8 mouse cellular contexts compared by ENCODE assay signal in the genomic region with DNA sequence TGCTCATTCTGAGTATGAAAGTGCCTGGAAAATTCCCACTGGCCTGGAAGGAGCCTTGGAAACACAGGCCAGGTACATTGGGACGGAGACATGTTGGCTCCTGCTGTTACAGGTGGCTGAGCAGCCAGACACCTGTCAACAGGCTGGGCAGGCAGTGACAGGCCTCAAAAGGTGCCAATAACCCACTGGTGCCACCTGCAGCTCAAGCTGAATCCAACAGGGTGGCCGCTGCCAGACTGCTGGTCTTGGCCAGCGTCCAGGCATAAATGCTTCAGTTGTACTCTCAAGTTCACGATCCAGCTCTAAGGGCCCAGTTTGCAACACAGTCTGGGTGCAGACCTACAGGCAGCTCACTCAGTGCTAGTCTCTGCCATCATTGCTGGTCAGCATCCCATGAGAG. TPM values are rescaled to one million over a fixed set of nuclear protein-coding genes. Genes with fewer than 3 reads are reported as not detected.
A peak's percentile ranks its signal among the peaks of the same experiment; 100 is the strongest.
DNase-seq lines count a peak whose midpoint lies in the region; ATAC-seq lines count a peak whose summit lies in the region.

No protein-coding gene starts in this region.

- peak; percentile 50 to 79 for DNase-seq in left cerebral cortex, postnatal 10 days (ENCODE audit: extremely low spot score in 1 of 2, low spot score in 2 of 2)
- no peak for DNase-seq in left cerebral cortex, adult 11 months (ENCODE audit: low spot score)
- peak; percentile 69 for DNase-seq in adrenal gland, adult 8-10 months
- DNase-seq in forebrain, embryonic 14.5 days (ENCODE audit: low spot score): peak; percentile 77
- DNase-seq in heart, postnatal 14 days: peak; percentile 76 to 85
- DNase-seq in layer of hippocampus, postnatal 10 days (ENCODE audit: low spot score in 2 of 2): peak; percentile 74 to 78
- peak; percentile 28 for DNase-seq in naive thymus-derived CD4-positive, alpha-beta T cell, adult 2 months (ENCODE audit: low read depth)

- no peaks in the 10 kb centered on the region for H3K36me3 ChIP-seq in forebrain, embryonic 14.5 days (ENCODE audit: control insufficient read depth, insufficient read depth, low read length)

- H3K9me3 ChIP-seq in forebrain, embryonic 14.5 days (replicated peaks; ENCODE audit: control insufficient read depth, low read length): no peaks in the 10 kb centered on the region; the same call in 1 of the 2 replicates

- no peaks in the 10 kb centered on the region for H3K27me3 ChIP-seq in forebrain, embryonic 14.5 days (replicated peaks; ENCODE audit: control insufficient read depth, insufficient read depth, low read length)

- H3K4me3 ChIP-seq in forebrain, embryonic 14.5 days (ENCODE audit: low read depth, low read length): no peak overlapping the region

- peaks cover 11% of the 10 kb centered on the region; the same call in 1 of the 2 replicates for H3K4me1 ChIP-seq in forebrain, embryonic 14.5 days (ENCODE audit: control insufficient read depth, insufficient read depth, low read length)

- H3K9ac ChIP-seq in forebrain, embryonic 14.5 days (ENCODE audit: low read length): no peak overlapping the region

- H3K4me2 ChIP-seq in forebrain, embryonic 14.5 days (ENCODE audit: low read length): no peak overlapping the region

- intact Hi-C loops in left cerebral cortex, postnatal 10 days (cut with DNase I): no loop called here
- intact Hi-C loops in heart, postnatal 14 days (cut with DNase I): no loop called here

- ATAC-seq in forebrain, embryonic 14.5 days: peak; percentile 83
- ATAC-seq in monocyte, adult 5-6 weeks (replicated peaks; ENCODE audit: insufficient number of reproducible peaks, low FRiP score, low TSS enrichment, poor library complexity, severe bottlenecking): no peak

- no peak overlapping the region for H3K27ac ChIP-seq in forebrain, embryonic 14.5 days (ENCODE audit: low read depth, low read length)

- WGBS in forebrain, embryonic 14.5 days: 38% methylated on average over 4 of the region's 4 CpGs

RNA-seq across cellular contexts. Expression of gene Ggact, which starts 10.7 kb away (rescaled TPM):
- 10 to 100 TPM; 16.6 to 17.2 TPM for total RNA-seq in left cerebral cortex, postnatal 10 days (2021)
- total RNA-seq in adrenal gland, adult 8-10 months (2022): 10 to 100 TPM; 54.0 to 62.7 (median 56.5) TPM
- polyA plus RNA-seq in forebrain, embryonic 14.5 days (2014; fragmentation: Nextera tagmentation; extraction: Ambion mirVana): 6.9 and 7.7 TPM in 2 replicates
- total RNA-seq in heart, postnatal 14 days (2021): 10 to 100 TPM; 22.5 to 25.0 TPM
- 10 to 100 TPM; 15.3 to 17.5 TPM for total RNA-seq in layer of hippocampus, postnatal 10 days (2021)
- 0.75 to 6.5 TPM (median 5.6 TPM) in 3 replicates for total RNA-seq in monocyte, adult 5-6 weeks (2017)
